Mouse (Mus musculus): ENCODE data around the gene Sox5. TPM values are rescaled to one million over a fixed set of nuclear protein-coding genes. Genes with fewer than 3 reads are reported as not detected.
A peak's percentile ranks its signal among the peaks of the same experiment; 100 is the strongest.

Gene Sox5
- polyA plus RNA-seq, 1 experiment from 2014 or later, result 22.9 TPM

DNA sequence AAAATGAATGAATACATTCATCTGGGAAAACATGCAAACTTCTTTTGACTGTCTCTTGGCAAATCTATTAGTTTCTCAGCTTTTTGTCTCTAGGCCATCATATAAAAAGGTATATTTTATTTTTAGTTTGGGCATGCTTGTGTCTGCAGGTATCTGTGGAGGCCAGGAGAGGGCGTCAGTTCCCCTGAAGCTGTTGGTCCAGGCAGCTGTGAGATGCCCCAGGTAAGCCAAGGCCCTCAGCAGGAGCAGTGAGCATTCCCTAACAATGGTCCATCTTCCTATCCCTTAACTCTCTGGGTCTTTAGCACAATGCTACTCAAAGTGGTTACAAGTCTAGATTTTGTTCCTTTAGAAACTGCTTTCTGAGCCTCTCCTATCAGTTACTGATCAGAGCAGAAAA, 338.1 kb downstream of the Sox5 start:
- H3K4me3 ChIP-seq (ENCODE audit: low read length), result no peak overlapping the region
- 57% methylated on average over 1 of the region's 1 CpGs for WGBS
- no peaks in the 10 kb centered on the region for H3K9me3 ChIP-seq (ENCODE audit: control insufficient read depth, low read length)
- no peak overlapping the region for H3K4me2 ChIP-seq (ENCODE audit: low read depth, low read length)
- no peak for ATAC-seq (ENCODE audit: low read depth)
- H3K27me3 ChIP-seq (ENCODE audit: control insufficient read depth, insufficient read depth, low read depth, low read length), result no peaks in the 10 kb centered on the region
- H3K27ac ChIP-seq (ENCODE audit: low read length), result no peak overlapping the region
- no peaks in the 10 kb centered on the region for H3K4me1 ChIP-seq (replicated peaks; ENCODE audit: control insufficient read depth, insufficient read depth, low read length)
- H3K9ac ChIP-seq (ENCODE audit: low read length), result no peak overlapping the region
- H3K36me3 ChIP-seq (ENCODE audit: control insufficient read depth, insufficient read depth, low read length), result no peaks in the 10 kb centered on the region

DNA sequence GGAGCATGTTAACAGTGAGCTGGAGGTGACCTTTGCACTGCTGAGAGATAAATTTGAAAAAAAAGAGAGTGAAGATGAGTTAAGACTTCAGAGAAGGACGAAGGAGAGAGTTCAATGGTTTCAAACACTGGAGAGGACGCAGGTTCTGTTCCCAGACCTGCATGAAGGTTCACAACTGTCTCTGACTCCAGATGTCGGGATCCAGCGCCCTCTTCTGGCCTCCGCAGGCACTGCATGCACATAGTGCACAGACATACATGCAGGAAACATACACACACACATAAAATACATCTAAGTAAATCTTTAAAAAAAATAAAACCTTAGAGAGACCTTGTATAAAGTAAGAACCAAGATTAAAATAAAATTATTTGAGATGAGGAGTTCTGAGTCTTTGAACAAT, 352.5 kb downstream of the Sox5 start:
- 70% methylated on average over 5 of the region's 5 CpGs for WGBS
- Histone ChIP-seq H3K36me3 (ENCODE audit: control insufficient read depth, insufficient read depth, low read length) (no peaks in the 10 kb centered on the region), H3K27ac (ENCODE audit: low read length) (no peak overlapping the region), H3K4me1 (replicated peaks; ENCODE audit: control insufficient read depth, insufficient read depth, low read length) (no peaks in the 10 kb centered on the region), H3K4me3 (ENCODE audit: low read length) (no peak overlapping the region), H3K9ac (ENCODE audit: low read length) (no peak overlapping the region), H3K4me2 (ENCODE audit: low read depth, low read length) (no peak overlapping the region), H3K9me3 (ENCODE audit: control insufficient read depth, low read length) (0 out of 2 replicates have a peak, but pooled peaks cover 2% of the 10 kb centered on the region), H3K27me3 (ENCODE audit: control insufficient read depth, insufficient read depth, low read depth, low read length) (no peaks in the 10 kb centered on the region)
- ATAC-seq (ENCODE audit: low read depth), result no peak

DNA sequence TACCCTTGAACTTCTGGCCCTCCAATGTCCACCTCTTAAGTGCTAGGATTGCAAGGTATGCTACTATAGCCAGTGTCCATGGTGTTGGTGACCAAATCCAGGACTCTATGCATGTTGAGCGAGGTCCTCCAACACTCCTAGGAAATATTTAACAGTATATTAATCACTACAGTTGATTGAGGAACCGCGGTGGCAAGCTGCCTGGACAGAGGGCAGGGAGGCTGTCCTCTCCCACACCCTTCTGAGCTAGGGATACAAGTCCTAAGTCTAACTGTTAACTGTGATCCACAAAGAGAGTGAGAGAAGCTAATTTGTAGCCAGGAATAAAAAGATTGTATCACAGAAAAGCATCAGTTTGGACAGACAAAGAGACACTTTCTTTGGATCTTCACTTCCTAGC, 373.7 kb downstream of the Sox5 start:
- ATAC-seq (ENCODE audit: low read depth), result no peak
- H3K9ac ChIP-seq (ENCODE audit: low read length), result no peak overlapping the region
- no peaks in the 10 kb centered on the region for H3K36me3 ChIP-seq (ENCODE audit: control insufficient read depth, insufficient read depth, low read length)
- no peak overlapping the region for H3K27ac ChIP-seq (ENCODE audit: low read length)
- no peaks in the 10 kb centered on the region for H3K4me1 ChIP-seq (replicated peaks; ENCODE audit: control insufficient read depth, insufficient read depth, low read length)
- H3K9me3 ChIP-seq (ENCODE audit: control insufficient read depth, low read length), result no peaks in the 10 kb centered on the region
- 52% methylated on average over 3 of the region's 3 CpGs for WGBS
- H3K4me3 ChIP-seq (ENCODE audit: low read length), result no peak overlapping the region
- H3K4me2 ChIP-seq (ENCODE audit: low read depth, low read length), result no peak overlapping the region
- no peaks in the 10 kb centered on the region for H3K27me3 ChIP-seq (ENCODE audit: control insufficient read depth, insufficient read depth, low read depth, low read length)

DNA sequence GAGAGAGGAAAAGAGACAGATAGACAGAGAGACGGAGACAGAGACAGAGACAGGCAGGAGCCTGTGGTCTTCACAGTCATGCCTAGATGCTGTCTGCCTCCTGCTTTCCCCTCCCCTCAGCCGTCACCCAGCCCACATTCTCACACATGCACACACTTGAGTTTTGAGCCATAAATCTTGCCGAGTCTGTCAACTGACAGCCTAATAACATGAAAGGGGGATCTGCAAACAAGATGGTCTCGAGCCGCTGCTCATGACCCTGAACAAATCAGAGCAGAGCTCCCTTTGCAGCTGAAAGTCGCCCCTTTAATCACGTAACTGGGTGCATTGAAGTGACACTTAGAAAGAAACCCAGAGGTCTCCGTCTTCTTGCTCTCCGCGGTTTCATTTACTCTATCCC, 383.7 kb downstream of the Sox5 start:
- no peaks in the 10 kb centered on the region for H3K36me3 ChIP-seq (ENCODE audit: control insufficient read depth, insufficient read depth, low read length)
- ATAC-seq (ENCODE audit: low read depth), result no peak
- H3K4me1 ChIP-seq (replicated peaks; ENCODE audit: control insufficient read depth, insufficient read depth, low read length), result peaks cover 3% of the 10 kb centered on the region; the same call in 1 of the 2 replicates
- H3K9ac ChIP-seq (ENCODE audit: low read length), result 0 out of 2 replicates have a peak overlapping the region, but pooled peaks have one; percentile 7
- no peaks in the 10 kb centered on the region for H3K9me3 ChIP-seq (ENCODE audit: control insufficient read depth, low read length)
- WGBS, result 11% methylated on average over 10 of the region's 10 CpGs
- no peaks in the 10 kb centered on the region for H3K27me3 ChIP-seq (ENCODE audit: control insufficient read depth, insufficient read depth, low read depth, low read length)
- H3K4me2 ChIP-seq (ENCODE audit: low read depth, low read length), result peak overlapping the region; percentile 41
- no peak overlapping the region for H3K27ac ChIP-seq (ENCODE audit: low read length)
- H3K4me3 ChIP-seq (ENCODE audit: low read length), result peak overlapping the region; percentile 24

DNA sequence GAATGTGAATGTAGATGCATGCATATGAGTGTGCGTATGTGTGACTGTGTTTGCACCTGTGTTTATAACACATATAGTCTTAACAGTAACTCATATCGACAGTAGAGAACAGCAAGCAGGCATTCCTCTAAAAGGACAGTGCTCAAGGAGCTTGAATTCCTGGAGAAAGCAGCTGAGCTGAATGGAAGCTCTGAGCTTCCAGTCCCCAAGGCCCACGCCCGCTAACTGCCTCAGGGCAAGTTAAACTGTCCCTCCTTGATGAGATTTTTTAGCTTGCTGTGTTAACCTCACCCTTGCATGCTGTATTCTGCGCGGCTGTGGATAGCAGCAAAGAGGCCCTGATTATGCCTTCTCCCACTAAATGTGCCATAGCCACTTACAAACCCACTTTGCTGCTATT, 388.6 kb downstream of the Sox5 start:
- H3K9me3 ChIP-seq (ENCODE audit: control insufficient read depth, low read length), result no peaks in the 10 kb centered on the region
- WGBS, result 82% methylated on average over 6 of the region's 6 CpGs
- H3K27me3 ChIP-seq (ENCODE audit: control insufficient read depth, insufficient read depth, low read depth, low read length), result no peaks in the 10 kb centered on the region
- no peaks in the 10 kb centered on the region; the same call in 1 of the 2 replicates for H3K4me1 ChIP-seq (replicated peaks; ENCODE audit: control insufficient read depth, insufficient read depth, low read length)
- H3K9ac ChIP-seq (ENCODE audit: low read length), result no peak overlapping the region
- no peak overlapping the region for H3K27ac ChIP-seq (ENCODE audit: low read length)
- no peaks in the 10 kb centered on the region for H3K36me3 ChIP-seq (ENCODE audit: control insufficient read depth, insufficient read depth, low read length)
- H3K4me2 ChIP-seq (ENCODE audit: low read depth, low read length), result no peak overlapping the region
- ATAC-seq (ENCODE audit: low read depth), result no peak
- H3K4me3 ChIP-seq (ENCODE audit: low read length), result no peak overlapping the region

DNA sequence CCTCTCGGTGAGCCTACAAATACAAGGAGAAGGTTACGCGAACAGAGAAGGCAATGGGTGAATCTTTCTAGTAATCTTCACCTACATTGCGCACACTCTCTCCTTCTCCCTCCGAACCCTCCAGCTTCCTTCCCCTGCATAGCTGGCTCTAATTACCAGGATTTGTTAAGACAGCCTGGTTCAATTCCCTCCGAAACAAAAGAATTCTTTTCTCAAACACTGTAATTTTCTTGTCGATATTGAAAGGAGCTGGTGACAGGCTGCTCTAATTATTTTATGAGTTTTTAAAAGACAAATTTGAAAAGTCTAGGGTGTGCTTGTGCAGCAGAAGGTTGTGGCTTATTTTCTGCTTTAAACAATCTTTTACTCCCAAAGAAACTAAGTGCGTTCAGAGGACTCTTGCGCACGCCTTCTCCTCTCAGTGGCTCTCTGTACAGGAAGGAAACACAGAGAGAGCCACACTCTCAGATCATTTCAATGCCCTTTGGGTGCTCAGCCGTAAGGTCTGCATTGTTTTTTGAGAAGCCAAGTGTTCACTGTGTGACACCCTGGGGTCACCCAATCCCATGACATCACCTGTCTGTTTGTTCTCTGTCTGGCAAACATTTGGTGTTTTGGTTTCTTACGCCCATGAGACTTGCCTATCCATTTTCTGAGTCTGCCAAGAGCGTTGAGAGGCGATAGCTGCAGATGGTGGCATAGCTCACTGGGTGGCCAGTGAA, 392.3 kb downstream of the Sox5 start:
- WGBS, result 77% methylated on average over 14 of the region's 14 CpGs
- ATAC-seq (ENCODE audit: low read depth), result no peak

DNA sequence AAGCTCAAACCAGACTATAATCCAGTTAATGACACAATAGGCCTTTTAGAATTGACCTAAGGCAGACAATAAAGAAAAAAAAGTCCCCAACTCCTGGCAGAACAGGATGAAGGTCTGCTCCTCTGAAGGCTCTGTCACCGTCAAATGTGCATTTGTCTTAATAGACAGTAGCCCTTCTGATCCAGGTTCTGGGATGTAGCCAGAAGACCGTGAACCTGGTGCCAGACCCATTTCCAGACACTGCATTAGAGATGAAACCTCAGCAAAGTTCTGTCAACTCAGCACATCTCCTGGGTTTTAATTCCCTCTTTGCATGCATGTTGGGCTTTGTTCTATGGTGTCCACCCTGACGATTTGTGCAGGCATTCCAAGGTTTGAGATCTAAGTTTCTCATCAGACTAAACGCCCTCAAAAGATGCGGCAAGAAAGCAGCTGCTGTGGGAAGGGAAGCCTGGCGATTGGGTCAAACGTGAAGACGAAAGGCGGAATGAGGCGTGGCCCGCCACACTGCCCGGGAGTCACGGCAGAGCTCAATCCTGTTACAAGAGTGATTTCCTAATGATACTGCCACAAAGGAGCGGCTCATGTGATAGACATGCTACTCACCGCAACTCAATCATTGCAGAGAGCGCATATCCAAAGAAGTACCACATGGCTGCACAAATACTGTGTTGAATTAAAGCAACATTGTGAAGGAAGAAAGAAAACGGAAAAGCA, 394.1 kb downstream of the Sox5 start:
- no peak for ATAC-seq (ENCODE audit: low read depth)
- Histone ChIP-seq H3K4me1 (replicated peaks; ENCODE audit: control insufficient read depth, insufficient read depth, low read length) (no peaks in the 10 kb centered on the region), H3K36me3 (ENCODE audit: control insufficient read depth, insufficient read depth, low read length) (no peaks in the 10 kb centered on the region), H3K27me3 (ENCODE audit: control insufficient read depth, insufficient read depth, low read depth, low read length) (no peaks in the 10 kb centered on the region), H3K9ac (ENCODE audit: low read length) (no peak overlapping the region), H3K9me3 (ENCODE audit: control insufficient read depth, low read length) (no peaks in the 10 kb centered on the region), H3K27ac (ENCODE audit: low read length) (no peak overlapping the region), H3K4me3 (ENCODE audit: low read length) (no peak overlapping the region), H3K4me2 (ENCODE audit: low read depth, low read length) (no peak overlapping the region)
- 74% methylated on average over 17 of the region's 17 CpGs for WGBS

More for the DNA sequence above, 392.3 kb downstream of the Sox5 start:
- Histone ChIP-seq H3K36me3 (ENCODE audit: control insufficient read depth, insufficient read depth, low read length) (no peaks in the 10 kb centered on the region), H3K27ac (ENCODE audit: low read length) (no peak overlapping the region), H3K27me3 (ENCODE audit: control insufficient read depth, insufficient read depth, low read depth, low read length) (no peaks in the 10 kb centered on the region), H3K9ac (ENCODE audit: low read length) (no peak overlapping the region), H3K4me3 (ENCODE audit: low read length) (no peak overlapping the region), H3K9me3 (ENCODE audit: control insufficient read depth, low read length) (no peaks in the 10 kb centered on the region), H3K4me2 (ENCODE audit: low read depth, low read length) (no peak overlapping the region), H3K4me1 (replicated peaks; ENCODE audit: control insufficient read depth, insufficient read depth, low read length) (no peaks in the 10 kb centered on the region)

DNA sequence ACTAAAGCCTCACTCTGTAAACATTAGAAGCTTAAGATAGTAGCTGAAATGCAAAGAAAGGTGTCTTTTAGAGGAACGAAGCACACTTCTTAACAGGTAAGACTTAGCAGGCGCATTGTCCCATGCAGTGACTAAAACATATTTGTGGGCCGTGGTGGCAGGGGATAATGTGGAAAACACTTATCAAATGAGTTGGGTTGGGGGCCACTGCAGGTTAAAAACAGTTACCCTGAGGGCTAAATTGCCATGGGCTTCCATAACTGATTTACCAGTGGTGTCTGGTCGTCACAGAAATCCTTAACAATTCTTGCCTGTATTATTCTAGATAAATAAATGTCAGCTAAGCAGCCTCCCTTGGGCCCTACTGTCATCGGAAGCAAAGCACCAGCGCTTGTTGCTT, 401.1 kb downstream of the Sox5 start:
- no peaks in the 10 kb centered on the region for H3K36me3 ChIP-seq (ENCODE audit: control insufficient read depth, insufficient read depth, low read length)
- no peak overlapping the region for H3K27ac ChIP-seq (ENCODE audit: low read length)
- no peaks in the 10 kb centered on the region for H3K9me3 ChIP-seq (ENCODE audit: control insufficient read depth, low read length)
- no peaks in the 10 kb centered on the region for H3K27me3 ChIP-seq (ENCODE audit: control insufficient read depth, insufficient read depth, low read depth, low read length)
- no peak overlapping the region for H3K4me2 ChIP-seq (ENCODE audit: low read depth, low read length)
- no peak overlapping the region for H3K9ac ChIP-seq (ENCODE audit: low read length)
- H3K4me3 ChIP-seq (ENCODE audit: low read length), result no peak overlapping the region
- H3K4me1 ChIP-seq (replicated peaks; ENCODE audit: control insufficient read depth, insufficient read depth, low read length), result no peaks in the 10 kb centered on the region
- 64% methylated on average over 6 of the region's 6 CpGs for WGBS
- no peak for ATAC-seq (ENCODE audit: low read depth)

- no peaks in the 10 kb centered on the region for H3K4me1 ChIP-seq (replicated peaks; ENCODE audit: control insufficient read depth, insufficient read depth, low read length)
- no peak overlapping the region for H3K27ac ChIP-seq (ENCODE audit: low read length)
- no peaks in the 10 kb centered on the region for H3K36me3 ChIP-seq (ENCODE audit: control insufficient read depth, insufficient read depth, low read length)
- WGBS, result 80% methylated on average over 15 of the region's 15 CpGs
- no peaks in the 10 kb centered on the region for H3K9me3 ChIP-seq (ENCODE audit: control insufficient read depth, low read length)
- ATAC-seq (ENCODE audit: low read depth), result no peak
- H3K9ac ChIP-seq (ENCODE audit: low read length), result no peak overlapping the region
- no peak overlapping the region for H3K4me3 ChIP-seq (ENCODE audit: low read length)
- no peaks in the 10 kb centered on the region for H3K27me3 ChIP-seq (ENCODE audit: control insufficient read depth, insufficient read depth, low read depth, low read length)
- no peak overlapping the region for H3K4me2 ChIP-seq (ENCODE audit: low read depth, low read length)
These were observed 401.6 kb downstream of the Sox5 start for GRCm38 (mm10) chr6:144380171-144380570.
